Comparison of ENCODE assay signal across 22 mouse cellular contexts in genomic region chr4:148016981-148017380, GRCm38 (mm10). TPM values are rescaled to one million over a fixed set of nuclear protein-coding genes. Genes with fewer than 3 reads are reported as not detected.
"Had no signal": no experiment of that assay in that cellular context is flagged by ENCODE, and none has a peak within 500 bp of the region (broad histone marks: within the 10 kb centered on the region; RNA-seq: fewer than 3 reads in every experiment).

No protein-coding gene starts in this region.

- ATAC-seq: hindbrain, embryonic 16.5 days; inflammation-experienced regulatory T-cells, adult 6 months; lung, postnatal 0 days; midbrain, embryonic 13.5 days had no signal

- H3K27me3 ChIP-seq: liver, embryonic 15.5 days; midbrain, embryonic 13.5 days; neural tube, embryonic 15.5 days had no signal

- H3K4me2 ChIP-seq: liver, embryonic 11.5 days; liver, embryonic 15.5 days; midbrain, embryonic 13.5 days; neural tube, embryonic 15.5 days had no signal

- H3K9ac ChIP-seq: liver, embryonic 15.5 days; midbrain, embryonic 13.5 days; neural tube, embryonic 15.5 days had no signal

- H3K4me1 ChIP-seq: limb, embryonic 10.5 days; liver, embryonic 15.5 days; neural tube, embryonic 15.5 days had no signal

- H3K9me3 ChIP-seq: limb, embryonic 10.5 days; liver, embryonic 15.5 days; midbrain, embryonic 13.5 days; neural tube, embryonic 15.5 days had no signal

- H3K27ac ChIP-seq: left cerebral cortex, adult 2 months; limb, embryonic 10.5 days; liver, embryonic 15.5 days; midbrain, embryonic 13.5 days; neural tube, embryonic 15.5 days had no signal

- DNase-seq: lung, adult 2 months; lung, postnatal 36 days; right cerebral cortex, adult 18-20 months; right cerebral cortex, postnatal 25 days; thymus, postnatal 36 days had no signal

- H3K4me3 ChIP-seq: left cerebral cortex, adult 2 months; limb, embryonic 10.5 days; liver, embryonic 15.5 days; midbrain, embryonic 13.5 days; myocyte; neural tube, embryonic 15.5 days had no signal

RNA-seq across cellular contexts. Expression of gene Nppa, which starts 16.5 kb away (rescaled TPM):
- total RNA-seq: layer of hippocampus, postnatal 25 days; left cerebral cortex, adult 2 months; megakaryocyte progenitor cell, adult 5-6 weeks had no signal
- polyA plus RNA-seq: inflammation-experienced regulatory T-cells, adult 6 months; myocyte; small intestine, adult 2 months had no signal

RNA-seq across cellular contexts. Expression of gene Nppb, which starts 31.4 kb away (rescaled TPM):
- total RNA-seq: layer of hippocampus, adult 8-10 months; layer of hippocampus, postnatal 25 days; left cerebral cortex, adult 2 months; left cerebral cortex, postnatal 14 days; megakaryocyte progenitor cell, adult 5-6 weeks had no signal
- polyA plus RNA-seq: inflammation-experienced regulatory T-cells, adult 6 months; large intestine, adult 2 months; limb, embryonic 10.5 days; liver, embryonic 15.5 days; lung, adult 2 months; lung, postnatal 0 days; midbrain, embryonic 13.5 days; small intestine, adult 2 months; stomach, embryonic 16.5 days had no signal
